In genomic region chr15:102324654-102325473, GRCm38 (mm10) we compare ENCODE assay signal across 9 mouse cellular contexts. TPM values are rescaled to one million over a fixed set of nuclear protein-coding genes. Genes with fewer than 3 reads are reported as not detected.
DNase-seq lines count a peak whose midpoint lies in the region; ATAC-seq lines count a peak whose summit lies in the region.
"Had no signal": no experiment of that assay in that cellular context is flagged by ENCODE, and none has a peak within 500 bp of the region (broad histone marks: within the 10 kb centered on the region; RNA-seq: fewer than 3 reads in every experiment).

No protein-coding gene starts in this region.

- H3K9ac ChIP-seq in heart, embryonic 11.5 days (ENCODE audit: low read depth, low read length) = no peak overlapping the region
- H3K9ac ChIP-seq in hindbrain, embryonic 16.5 days (ENCODE audit: low read depth, low read length) = no peak overlapping the region
- no peak overlapping the region for H3K9ac ChIP-seq in liver, embryonic 16.5 days (ENCODE audit: low read depth, low read length)

- no peak for ATAC-seq in heart, embryonic 11.5 days (replicated peaks; ENCODE audit: insufficient number of reproducible peaks, low FRiP score, low TSS enrichment)
- ATAC-seq in hindbrain, embryonic 16.5 days = no peak
- ATAC-seq in liver, embryonic 16.5 days (ENCODE audit: low read depth) = no peak

- H3K36me3 ChIP-seq in heart, embryonic 11.5 days (ENCODE audit: control insufficient read depth, insufficient read depth, low read length) = peaks cover 15% of the 10 kb centered on the region; the same call in 1 of the 2 replicates
- H3K36me3 ChIP-seq in hindbrain, embryonic 16.5 days (ENCODE audit: control insufficient read depth, insufficient read depth, low read length) = peaks cover 3% of the 10 kb centered on the region
- H3K36me3 ChIP-seq in liver, embryonic 16.5 days (ENCODE audit: control insufficient read depth, insufficient read depth) = peaks cover 36% of the 10 kb centered on the region

- DNase-seq in heart, adult 8-10 months (ENCODE audit: low spot score) = no peak
- DNase-seq in MEL-GATA-1-ER (ENCODE audit: extremely low read depth, low read depth) = peak; percentile 66
- DNase-seq in spleen, postnatal 10 days (ENCODE audit: low spot score in 2 of 2) = no peak
- DNase-seq in right cerebral cortex, adult 18-20 months = no peak
- DNase-seq in ovary, postnatal 14 days (ENCODE audit: low spot score) = no peak

- no peaks in the 10 kb centered on the region for H3K27me3 ChIP-seq in heart, embryonic 11.5 days (ENCODE audit: control insufficient read depth, insufficient read depth, low read length)
- H3K27me3 ChIP-seq in hindbrain, embryonic 16.5 days (replicated peaks; ENCODE audit: control insufficient read depth, insufficient read depth, low read length) = no peaks in the 10 kb centered on the region
- H3K27me3 ChIP-seq in liver, embryonic 16.5 days (ENCODE audit: control insufficient read depth, insufficient read depth, low read depth, low read length) = no peaks in the 10 kb centered on the region

- H3K4me1 ChIP-seq in heart, embryonic 11.5 days (ENCODE audit: control insufficient read depth, insufficient read depth, low read length) = peaks cover 6% of the 10 kb centered on the region
- H3K4me1 ChIP-seq in hindbrain, embryonic 16.5 days (ENCODE audit: control insufficient read depth, insufficient read depth, low read depth, low read length) = peaks cover 10% of the 10 kb centered on the region
- H3K4me1 ChIP-seq in liver, embryonic 16.5 days (ENCODE audit: control insufficient read depth, low read depth, low read length) = peaks cover 12% of the 10 kb centered on the region

- WGBS in heart, embryonic 11.5 days (ENCODE audit: insufficient replicate concordance) = 70% methylated on average over 12 of the region's 12 CpGs
- WGBS in hindbrain, embryonic 16.5 days = 75% methylated on average over 12 of the region's 12 CpGs
- 71% methylated on average over 12 of the region's 12 CpGs for WGBS in liver, embryonic 16.5 days (ENCODE audit: insufficient replicate concordance)

- no peaks in the 10 kb centered on the region for H3K9me3 ChIP-seq in heart, embryonic 11.5 days (replicated peaks; ENCODE audit: control insufficient read depth, low read length)
- H3K9me3 ChIP-seq in hindbrain, embryonic 16.5 days (ENCODE audit: control insufficient read depth, low read length) = no peaks in the 10 kb centered on the region
- no peaks in the 10 kb centered on the region for H3K9me3 ChIP-seq in liver, embryonic 16.5 days (replicated peaks; ENCODE audit: control insufficient read depth, low read length)

- no peak overlapping the region for H3K27ac ChIP-seq in heart, embryonic 11.5 days (ENCODE audit: low read depth, low read length)
- no peak overlapping the region for H3K27ac ChIP-seq in hindbrain, embryonic 16.5 days (ENCODE audit: low read depth, low read length)
- no peak overlapping the region for H3K27ac ChIP-seq in liver, embryonic 16.5 days (ENCODE audit: low read length)

- H3K4me3 ChIP-seq in heart, embryonic 11.5 days (ENCODE audit: low read depth, low read length) = 0 out of 2 replicates have a peak overlapping the region, but pooled peaks have one; percentile 14
- H3K4me3 ChIP-seq in hindbrain, embryonic 16.5 days (ENCODE audit: low read length) = no peak overlapping the region
- peak overlapping the region; percentile 69; the same call in 1 of the 2 replicates for H3K4me3 ChIP-seq in liver, embryonic 16.5 days (ENCODE audit: low read depth, low read length)

- H3K4me2 ChIP-seq in heart, embryonic 11.5 days = peak overlapping the region; percentile 66
- H3K4me2 ChIP-seq in hindbrain, embryonic 16.5 days (ENCODE audit: low read length) = peak overlapping the region; percentile 53
- H3K4me2 ChIP-seq in liver, embryonic 16.5 days (ENCODE audit: low read depth, low read length) = peak overlapping the region; percentile 71

RNA-seq across cellular contexts. Expression of gene Pfdn5, which starts 1.1 kb away (rescaled TPM):
- polyA plus RNA-seq in heart, embryonic 11.5 days (2014; fragmentation: Nextera tagmentation; extraction: Ambion mirVana) = 307 and 350 TPM in 2 replicates
- 100 to 1,000 TPM; 300 to 347 (median 339) TPM for total RNA-seq in heart, adult 8-10 months (2022)
- polyA plus RNA-seq in hindbrain, embryonic 16.5 days (2015; fragmentation: Nextera tagmentation; extraction: Ambion mirVana) = 448 and 464 TPM in 2 replicates
- polyA plus RNA-seq in liver, embryonic 16.5 days (2015; fragmentation: Nextera tagmentation; extraction: Ambion mirVana) = 107 and 108 TPM in 2 replicates

RNA-seq across cellular contexts. Expression of gene Myg1, which starts 6.6 kb away (rescaled TPM):
- polyA plus RNA-seq in heart, embryonic 11.5 days (2014; fragmentation: Nextera tagmentation; extraction: Ambion mirVana) = 72.7 and 77.8 TPM in 2 replicates
- 10 to 100 TPM; 23.2 to 24.6 (median 24.5) TPM for total RNA-seq in heart, adult 8-10 months (2022)
- 88.1 and 99.0 TPM in 2 replicates for polyA plus RNA-seq in hindbrain, embryonic 16.5 days (2015; fragmentation: Nextera tagmentation; extraction: Ambion mirVana)
- polyA plus RNA-seq in liver, embryonic 16.5 days (2015; fragmentation: Nextera tagmentation; extraction: Ambion mirVana) = 34.0 and 39.3 TPM in 2 replicates

RNA-seq across cellular contexts. Expression of gene Aaas, which starts 25.7 kb away (rescaled TPM):
- polyA plus RNA-seq in heart, embryonic 11.5 days (2014; fragmentation: Nextera tagmentation; extraction: Ambion mirVana) = 62.9 and 64.9 TPM in 2 replicates
- total RNA-seq in heart, adult 8-10 months (2022) = 10 to 100 TPM in 3 of 4 experiments, 1 to 10 TPM in 1; 9.8 to 15.0 (median 12.5) TPM
- polyA plus RNA-seq in hindbrain, embryonic 16.5 days (2015; fragmentation: Nextera tagmentation; extraction: Ambion mirVana) = 36.1 and 38.1 TPM in 2 replicates
- 39.3 and 42.4 TPM in 2 replicates for polyA plus RNA-seq in liver, embryonic 16.5 days (2015; fragmentation: Nextera tagmentation; extraction: Ambion mirVana)

RNA-seq across cellular contexts. Expression of gene Espl1, which starts 28.8 kb away (rescaled TPM):
- polyA plus RNA-seq in heart, embryonic 11.5 days (2014; fragmentation: Nextera tagmentation; extraction: Ambion mirVana) = 20.0 and 23.8 TPM in 2 replicates
- 1 to 10 TPM in 1 of 4 experiments, under 1 TPM in 3; 0.38 to 1.1 (median 0.93) TPM for total RNA-seq in heart, adult 8-10 months (2022)
- 4.1 and 6.4 TPM in 2 replicates for polyA plus RNA-seq in hindbrain, embryonic 16.5 days (2015; fragmentation: Nextera tagmentation; extraction: Ambion mirVana)
- polyA plus RNA-seq in liver, embryonic 16.5 days (2015; fragmentation: Nextera tagmentation; extraction: Ambion mirVana) = 21.2 and 24.8 TPM in 2 replicates

RNA-seq across cellular contexts. Expression of gene Sp7, which starts 42.1 kb away (rescaled TPM):
- polyA plus RNA-seq in heart, embryonic 11.5 days (2014; fragmentation: Nextera tagmentation; extraction: Ambion mirVana) = 0.20 and 0.52 TPM in 2 replicates
- not detected for total RNA-seq in heart, adult 8-10 months (2022)
- 0.46 and 1.0 TPM in 2 replicates for polyA plus RNA-seq in hindbrain, embryonic 16.5 days (2015; fragmentation: Nextera tagmentation; extraction: Ambion mirVana)
- 0.02 TPM in 1 of 2 replicates, not detected in the other for polyA plus RNA-seq in liver, embryonic 16.5 days (2015; fragmentation: Nextera tagmentation; extraction: Ambion mirVana)
- total RNA-seq: liver, adult 2 months had no signal
- polyA plus RNA-seq: liver, adult 2 months had no signal
